Mouse (Mus musculus) MEL-GATA-1-ER (cell line): ENCODE results near the gene Hjurp.

Source experiments
- DNase-seq: peaks from one replicate; pipeline ENCODE4 v3.0.0-alpha.2; 2012; ENCODE audit warnings: low read depth; ENCODE audit errors: extremely low read depth

Hjurp gene

GRCm38 (mm10) chr1:88277098-88277817 lies at the start of gene Hjurp, which contains the start of gene Trpm8:
TSS of gene Hjurp (minus strand) at chr1:88277633.
TSS of gene Trpm8 (plus strand) at chr1:88277661.
- peak; percentile 99 for DNase-seq

- no peak for DNase-seq
Measured at GRCm38 (mm10) chr1:88323101-88323500, 45.7 kb upstream of the Hjurp start.

GRCm38 (mm10) chr1:88322146-88322545 lies 44.7 kb upstream of the Hjurp start:
- DNase-seq: no peak

GRCm38 (mm10) chr1:88320821-88321395 lies 43.5 kb upstream of the Hjurp start:
- no peak for DNase-seq

- DNase-seq: no peak
Measured at GRCm38 (mm10) chr1:88318531-88319060, 41.2 kb upstream of the Hjurp start.

- no peak for DNase-seq
Measured at GRCm38 (mm10) chr1:88317279-88317678, 39.8 kb upstream of the Hjurp start.

- no peak for DNase-seq
Measured at GRCm38 (mm10) chr1:88310349-88310748, 32.9 kb upstream of the Hjurp start.

- no peak for DNase-seq
Measured at GRCm38 (mm10) chr1:88309905-88310304, 32.5 kb upstream of the Hjurp start.

- no peak for DNase-seq
Measured at GRCm38 (mm10) chr1:88309020-88309419, 31.6 kb upstream of the Hjurp start.

GRCm38 (mm10) chr1:88307180-88307579 lies 29.7 kb upstream of the Hjurp start:
- DNase-seq: no peak

GRCm38 (mm10) chr1:88306543-88306942 lies 29.1 kb upstream of the Hjurp start:
- DNase-seq: no peak

- no peak for DNase-seq
Measured at GRCm38 (mm10) chr1:88305018-88305795, 27.8 kb upstream of the Hjurp start.

- DNase-seq: no peak
Measured at GRCm38 (mm10) chr1:88304261-88304985, 27.0 kb upstream of the Hjurp start.

- no peak for DNase-seq
Measured at GRCm38 (mm10) chr1:88303762-88304161, 26.3 kb upstream of the Hjurp start.

GRCm38 (mm10) chr1:88302057-88302740 lies 24.8 kb upstream of the Hjurp start:
- no peak for DNase-seq

- no peak for DNase-seq
Measured at GRCm38 (mm10) chr1:88301121-88302014, 23.9 kb upstream of the Hjurp start.

GRCm38 (mm10) chr1:88300301-88301050 lies 23.0 kb upstream of the Hjurp start:
- DNase-seq: no peak

- no peak for DNase-seq
Measured at GRCm38 (mm10) chr1:88299529-88299945, 22.1 kb upstream of the Hjurp start.
